Mouse (Mus musculus): ENCODE results near the gene Fbrs. TPM values are rescaled to one million over a fixed set of nuclear protein-coding genes. Genes with fewer than 3 reads are reported as not detected.
"Not testable (repeated sequence)": the region's sequence is repeated elsewhere in the genome, so short reads cannot be mapped to it uniquely, and the experiment has no call there.

Gene Fbrs
- polyA plus RNA-seq, 1 experiment from 2014 or later: 10.7 TPM

DNA sequence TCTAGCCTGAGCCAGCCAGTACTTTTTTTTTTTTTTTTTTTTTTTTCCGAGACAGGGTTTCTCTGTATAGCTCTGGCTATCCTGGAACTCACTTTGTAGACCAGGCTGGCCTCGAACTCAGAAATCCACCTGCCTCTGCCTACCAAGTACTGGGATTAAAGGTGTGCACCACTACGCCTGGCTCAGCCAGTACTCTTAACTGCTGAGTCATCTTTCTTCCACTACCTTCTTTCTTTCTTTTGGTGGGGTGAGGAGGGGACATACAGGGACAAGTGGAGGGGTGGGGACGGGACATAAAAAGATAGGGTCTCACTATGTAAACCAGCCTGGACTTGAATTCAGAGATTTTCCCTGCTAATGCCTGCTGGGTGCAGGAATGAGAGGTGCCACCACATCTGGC, 30.8 kb downstream of the Fbrs start:
- 95% methylated on average over 3 of the region's 4 CpGs for WGBS
- H3K4me1 ChIP-seq: peaks cover 22% of the 10 kb centered on the region
- not testable (repeated sequence) for H3K9me3 ChIP-seq (replicated peaks); H3K4me3 ChIP-seq (replicated peaks); H3K4me2 ChIP-seq; H3K27me3 ChIP-seq (replicated peaks); ATAC-seq (ENCODE audit: low FRiP score); H3K9ac ChIP-seq (replicated peaks); H3K27ac ChIP-seq (replicated peaks); H3K36me3 ChIP-seq

DNA sequence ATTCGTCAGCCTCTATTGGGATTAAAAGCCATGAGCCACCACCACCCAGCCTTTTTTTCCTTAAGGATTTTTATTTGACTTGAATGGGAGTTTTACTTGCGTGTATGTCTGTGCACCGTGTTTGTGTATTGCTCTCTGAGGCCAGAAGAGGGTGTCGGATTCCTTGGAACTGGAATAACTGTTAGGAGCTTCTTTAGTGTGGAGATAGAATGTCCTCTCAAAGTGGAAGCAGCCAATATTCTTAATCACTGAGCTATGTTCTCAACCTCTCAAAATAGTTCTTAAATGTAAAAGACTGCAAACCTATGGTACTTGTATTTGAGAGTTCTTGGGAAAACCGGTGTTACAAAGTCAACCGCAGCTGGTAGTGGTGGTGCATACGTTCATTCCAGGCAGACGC, 32.2 kb downstream of the Fbrs start:
- H3K4me2 ChIP-seq: peak overlapping the region; percentile 65
- H3K4me3 ChIP-seq (replicated peaks): peak overlapping the region; percentile 70
- 0 out of 2 replicates have a peak overlapping the region, but pooled peaks have one; percentile 79 for H3K9ac ChIP-seq (replicated peaks)
- ATAC-seq (ENCODE audit: low FRiP score): no peak
- H3K27me3 ChIP-seq (replicated peaks): no peaks in the 10 kb centered on the region
- peaks cover 23% of the 10 kb centered on the region for H3K4me1 ChIP-seq
- WGBS: 34% methylated on average over 8 of the region's 8 CpGs
- H3K27ac ChIP-seq (replicated peaks): peak overlapping the region; percentile 99
- H3K9me3 ChIP-seq (replicated peaks): no peaks in the 10 kb centered on the region
- H3K36me3 ChIP-seq: peaks cover 8% of the 10 kb centered on the region

DNA sequence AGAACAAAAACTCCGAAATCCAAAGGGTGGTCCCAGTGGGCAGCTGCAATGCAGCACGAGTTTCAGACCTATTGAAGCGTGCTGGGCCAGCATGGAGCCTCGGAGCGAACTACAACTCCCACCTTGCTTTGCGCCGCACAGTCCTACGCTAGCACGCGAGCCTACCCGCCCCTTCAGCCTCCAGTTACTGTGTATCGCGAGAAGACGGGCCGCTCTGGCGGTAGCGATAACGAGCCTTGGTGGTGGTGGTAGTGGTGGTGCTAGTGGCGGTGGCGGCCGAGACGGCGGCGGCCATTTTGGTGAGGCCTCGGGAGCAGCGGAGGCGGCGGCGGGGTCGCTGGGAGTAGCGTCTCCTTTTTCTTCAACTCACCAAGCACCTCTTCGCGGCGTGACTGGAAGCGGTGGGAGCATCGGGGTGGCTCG, 32.8 kb downstream of the Fbrs start, which contains the start of gene Srcap:
Srcap (plus strand) TSS at position 176 of the 423 bp plus-strand sequence.
- H3K4me1 ChIP-seq: peaks cover 23% of the 10 kb centered on the region
- no peaks in the 10 kb centered on the region for H3K27me3 ChIP-seq (replicated peaks)
- peak within 1 kb of the TSS; percentile 79 for H3K9ac ChIP-seq (replicated peaks)
- peak within 1 kb of the TSS; percentile 65 for H3K4me2 ChIP-seq
- peak; percentile 99 for ATAC-seq (ENCODE audit: low FRiP score)
- WGBS: 0% methylated on average over 37 of the region's 37 CpGs
- no peaks in the 10 kb centered on the region for H3K9me3 ChIP-seq (replicated peaks)
- peak within 1 kb of the TSS; percentile 99 for H3K27ac ChIP-seq (replicated peaks)
- peaks cover 13% of the 10 kb centered on the region for H3K36me3 ChIP-seq
- peak within 1 kb of the TSS; percentile 70 for H3K4me3 ChIP-seq (replicated peaks)

DNA sequence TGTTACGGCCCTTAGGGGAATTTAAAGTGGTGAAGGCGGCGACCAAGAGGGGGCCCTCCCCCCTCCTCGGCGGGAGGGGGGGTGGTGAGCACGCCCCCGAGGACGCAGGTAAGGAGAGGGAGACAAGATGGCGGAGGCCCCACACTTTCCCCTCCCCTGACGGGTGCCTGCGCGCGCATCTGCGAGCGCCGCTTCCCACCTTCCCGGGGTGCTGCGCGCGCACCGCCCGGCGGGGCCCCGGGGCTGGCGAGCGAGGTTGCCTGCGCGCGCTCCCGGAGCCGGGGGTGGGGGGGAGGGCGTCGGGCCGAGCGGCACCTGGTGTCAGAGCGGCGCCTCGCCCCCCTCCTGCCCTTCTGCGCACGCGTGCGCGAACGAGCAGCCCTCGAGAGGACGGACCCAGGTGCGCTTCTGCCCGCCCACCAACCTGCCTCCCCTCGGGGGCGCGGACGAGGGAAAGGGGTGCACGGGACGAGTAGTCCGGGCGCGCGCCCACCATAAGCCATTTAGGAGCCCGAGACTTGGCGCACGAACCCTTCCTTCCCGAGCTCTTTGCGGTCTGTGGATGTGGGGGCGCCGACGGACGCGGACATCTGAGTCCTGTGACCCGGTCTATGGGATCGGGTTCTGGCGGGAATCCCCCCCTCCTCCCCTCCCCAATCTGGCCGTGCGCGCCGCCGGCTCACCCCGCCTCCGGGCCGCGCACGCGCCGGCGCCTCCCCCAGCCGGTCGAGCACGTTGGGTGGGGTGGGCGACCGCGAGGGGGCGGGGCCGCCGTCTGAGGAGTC, 33.4 kb downstream of the Fbrs start:
- peak overlapping the region; percentile 99 for H3K27ac ChIP-seq (replicated peaks)
- H3K4me3 ChIP-seq (replicated peaks): peak overlapping the region; percentile 70
- H3K9me3 ChIP-seq (replicated peaks): no peaks in the 10 kb centered on the region
- H3K4me1 ChIP-seq: peaks cover 23% of the 10 kb centered on the region
- peak overlapping the region; percentile 79 for H3K9ac ChIP-seq (replicated peaks)
- peaks cover 19% of the 10 kb centered on the region for H3K36me3 ChIP-seq
- H3K4me2 ChIP-seq: peak overlapping the region; percentile 65
- under 1% methylated on average over 77 of the region's 93 CpGs for WGBS
- peak; percentile 91 for ATAC-seq (ENCODE audit: low FRiP score)
- no peaks in the 10 kb centered on the region for H3K27me3 ChIP-seq (replicated peaks)

DNA sequence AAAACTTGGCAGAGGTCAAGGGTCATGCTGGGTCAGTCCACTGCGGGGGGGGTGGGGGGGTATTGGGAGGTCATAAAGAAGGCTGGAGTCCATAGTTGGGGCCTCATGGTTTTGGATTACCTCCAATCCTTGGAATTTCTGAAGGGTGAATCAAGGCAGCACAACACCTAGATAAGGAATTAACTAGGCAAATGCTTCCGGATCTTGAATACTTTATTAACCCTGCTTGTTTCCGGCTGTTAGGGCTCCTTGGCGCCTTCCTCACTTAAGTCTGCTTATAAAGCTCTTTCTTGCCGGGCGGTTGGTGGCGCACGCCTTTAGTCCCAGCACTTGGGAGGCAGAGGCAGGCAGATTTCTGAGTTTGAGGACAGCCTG, 34.0 kb downstream of the Fbrs start:
- peak overlapping the region; percentile 79 for H3K9ac ChIP-seq (replicated peaks)
- peak overlapping the region; percentile 70 for H3K4me3 ChIP-seq (replicated peaks)
- H3K4me2 ChIP-seq: peak overlapping the region; percentile 65
- no peaks in the 10 kb centered on the region for H3K9me3 ChIP-seq (replicated peaks)
- 33% methylated on average over 8 of the region's 8 CpGs for WGBS
- H3K36me3 ChIP-seq: peaks cover 25% of the 10 kb centered on the region
- H3K27ac ChIP-seq (replicated peaks): peak overlapping the region; percentile 99
- H3K4me1 ChIP-seq: peaks cover 23% of the 10 kb centered on the region
- ATAC-seq (ENCODE audit: low FRiP score): no peak
- no peaks in the 10 kb centered on the region for H3K27me3 ChIP-seq (replicated peaks)

DNA sequence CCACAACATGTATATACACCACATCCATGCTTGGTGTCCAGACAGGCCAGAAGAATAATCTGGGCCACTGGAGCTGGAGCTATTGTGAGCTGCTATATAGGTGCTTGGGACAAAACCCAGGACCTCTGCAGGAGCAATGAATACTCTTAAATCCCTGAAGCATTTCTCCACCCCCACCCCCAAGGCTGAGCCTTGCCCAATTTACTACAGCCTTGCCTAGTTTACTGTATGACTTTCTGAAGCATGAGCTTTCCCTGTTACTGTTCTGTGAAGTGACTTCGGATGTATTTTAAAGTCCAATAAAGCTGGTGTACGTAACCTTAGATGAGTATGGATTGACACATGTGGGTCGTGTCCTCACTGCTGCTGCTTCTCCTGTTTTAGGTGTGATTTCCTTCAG, 34.8 kb downstream of the Fbrs start:
- Histone ChIP-seq H3K4me3 (replicated peaks) (peak overlapping the region; percentile 70; the same call in 1 of the 2 replicates), H3K9ac (replicated peaks) (no peak overlapping the region; the same call in 1 of the 2 replicates), H3K27me3 (replicated peaks) (no peaks in the 10 kb centered on the region), H3K4me1 (peaks cover 23% of the 10 kb centered on the region), H3K4me2 (peak overlapping the region; percentile 65), H3K36me3 (peaks cover 31% of the 10 kb centered on the region), H3K9me3 (replicated peaks) (no peaks in the 10 kb centered on the region), H3K27ac (replicated peaks) (peak overlapping the region; percentile 28; the same call in 1 of the 2 replicates)
- ATAC-seq (ENCODE audit: low FRiP score): no peak
- WGBS: 87% methylated on average over 3 of the region's 3 CpGs

DNA sequence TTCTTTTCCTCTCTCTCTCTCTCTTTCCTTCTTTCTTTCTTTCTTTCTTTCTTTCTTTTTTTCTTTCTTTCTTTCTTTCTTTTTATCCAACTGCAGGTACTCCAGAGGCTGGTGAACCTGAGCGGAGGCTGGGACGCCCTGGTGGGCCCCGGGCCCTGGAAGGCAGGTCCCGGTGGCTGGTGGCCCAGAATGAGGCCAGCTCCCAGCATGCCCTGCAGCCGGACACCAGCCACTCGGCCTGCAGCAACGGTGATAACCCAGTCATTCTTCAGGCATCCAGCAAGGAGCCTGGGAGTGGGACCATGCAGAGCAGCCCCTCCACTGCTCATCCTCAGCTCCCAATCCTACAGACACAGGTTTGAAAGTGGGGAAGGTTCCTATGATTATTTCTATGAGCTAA, 36.8 kb downstream of the Fbrs start:
- H3K27ac ChIP-seq (replicated peaks): no peak overlapping the region
- no peaks in the 10 kb centered on the region for H3K27me3 ChIP-seq (replicated peaks)
- H3K4me3 ChIP-seq (replicated peaks): no peak overlapping the region
- peaks cover 46% of the 10 kb centered on the region for H3K36me3 ChIP-seq
- no peak for ATAC-seq (ENCODE audit: low FRiP score)
- no peak overlapping the region for H3K4me2 ChIP-seq
- no peaks in the 10 kb centered on the region for H3K9me3 ChIP-seq (replicated peaks)
- no peak overlapping the region for H3K9ac ChIP-seq (replicated peaks)
- H3K4me1 ChIP-seq: peaks cover 23% of the 10 kb centered on the region
- 93% methylated on average over 7 of the region's 7 CpGs for WGBS

DNA sequence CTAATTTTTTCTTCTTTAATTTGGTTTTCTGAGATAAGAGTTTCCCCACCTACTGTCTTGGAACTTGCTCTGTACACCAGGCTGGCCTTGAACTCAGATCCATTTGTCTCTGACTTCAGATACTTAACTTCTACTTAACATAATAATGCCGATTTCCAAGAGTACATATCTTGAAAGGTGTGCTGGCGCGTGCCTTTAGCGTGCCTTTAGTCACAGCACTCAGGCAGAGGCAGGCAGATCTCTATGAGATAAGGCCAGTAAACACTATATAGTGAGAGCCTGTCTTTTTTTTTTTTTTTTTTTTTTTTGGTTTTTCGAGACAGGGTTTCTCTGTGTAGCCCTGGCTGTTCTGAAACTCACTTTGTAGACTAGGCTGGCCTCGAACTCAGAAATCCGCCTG, 37.3 kb downstream of the Fbrs start:
- H3K4me3 ChIP-seq (replicated peaks): no peak overlapping the region
- H3K27me3 ChIP-seq (replicated peaks): no peaks in the 10 kb centered on the region
- no peak overlapping the region for H3K27ac ChIP-seq (replicated peaks)
- no peak for ATAC-seq (ENCODE audit: low FRiP score)
- peaks cover 19% of the 10 kb centered on the region for H3K4me1 ChIP-seq
- H3K9ac ChIP-seq (replicated peaks): no peak overlapping the region
- 99% methylated on average over 6 of the region's 7 CpGs for WGBS
- H3K9me3 ChIP-seq (replicated peaks): no peaks in the 10 kb centered on the region
- peaks cover 51% of the 10 kb centered on the region for H3K36me3 ChIP-seq
- H3K4me2 ChIP-seq: no peak overlapping the region

DNA sequence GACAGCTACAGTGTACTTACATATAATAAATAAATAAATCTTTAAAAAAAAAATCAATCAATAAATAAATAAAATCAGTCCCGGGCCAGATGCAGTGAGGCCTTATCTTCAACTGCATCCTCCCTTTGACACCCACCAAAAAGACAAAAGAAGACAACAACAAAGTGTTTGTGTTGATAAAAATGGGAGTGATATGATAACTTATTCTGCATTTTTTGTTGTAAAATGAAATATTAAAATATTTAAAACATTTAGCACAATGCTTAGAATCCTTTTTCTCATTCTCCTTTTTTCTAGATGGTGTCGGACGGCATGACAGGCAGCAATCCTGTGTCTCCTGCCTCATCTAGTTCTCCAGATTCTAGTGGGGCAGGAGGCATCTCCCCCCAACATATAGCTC, 40.3 kb downstream of the Fbrs start, which contains the start of gene Gm42715:
Gm42715 (plus strand) TSS at position 301 of the 400 bp plus-strand sequence.
- WGBS: 98% methylated on average over 3 of the region's 3 CpGs
- H3K4me2 ChIP-seq: no peak within 1 kb of the TSS
- peaks cover 2% of the 10 kb centered on the region; the same call in 1 of the 2 replicates for H3K4me1 ChIP-seq
- H3K9ac ChIP-seq (replicated peaks): no peak within 1 kb of the TSS
- ATAC-seq (ENCODE audit: low FRiP score): no peak
- no peak within 1 kb of the TSS for H3K4me3 ChIP-seq (replicated peaks)
- H3K36me3 ChIP-seq: peaks cover 80% of the 10 kb centered on the region
- no peaks in the 10 kb centered on the region for H3K9me3 ChIP-seq (replicated peaks)
- H3K27ac ChIP-seq (replicated peaks): no peak within 1 kb of the TSS
- no peaks in the 10 kb centered on the region for H3K27me3 ChIP-seq (replicated peaks)

Small RNAs within 50 kb of the gene (microRNA-seq; reads per million reads assigned to microRNA genes)
- gene Gm47278: not detected
- not detected for gene Mir7060

Other genes with a start within 250 kb of the Fbrs start
- gene Zfp553, start 246.1 kb upstream of the Fbrs start, polyA plus RNA-seq (2015; fragmentation: Nextera tagmentation; extraction: Ambion mirVana): 47.5 and 48.8 TPM in 2 replicates
- 15.8 and 40.6 TPM in 2 replicates for gene Sept1, start 246.1 kb upstream of the Fbrs start, polyA plus RNA-seq (2015; fragmentation: Nextera tagmentation; extraction: Ambion mirVana)
- gene Zfp771, start 234.9 kb upstream of the Fbrs start, polyA plus RNA-seq (2015; fragmentation: Nextera tagmentation; extraction: Ambion mirVana): 72.3 and 83.5 TPM in 2 replicates
- 128 and 136 TPM in 2 replicates for gene Dctpp1, start 218.5 kb upstream of the Fbrs start, polyA plus RNA-seq (2015; fragmentation: Nextera tagmentation; extraction: Ambion mirVana)
- 67.5 and 73.1 TPM in 2 replicates for gene Sephs2, start 205.1 kb upstream of the Fbrs start, polyA plus RNA-seq (2015; fragmentation: Nextera tagmentation; extraction: Ambion mirVana)
- gene Itgal, start 182.9 kb upstream of the Fbrs start, polyA plus RNA-seq (2015; fragmentation: Nextera tagmentation; extraction: Ambion mirVana): 0.18 and 5.4 TPM in 2 replicates
- 17.4 and 17.8 TPM in 2 replicates for gene Zfp768, start 133.6 kb upstream of the Fbrs start, polyA plus RNA-seq (2015; fragmentation: Nextera tagmentation; extraction: Ambion mirVana)
- gene Zfp747, start 103.1 kb upstream of the Fbrs start, polyA plus RNA-seq (2015; fragmentation: Nextera tagmentation; extraction: Ambion mirVana): 8.1 and 8.5 TPM in 2 replicates
- 4.4 and 4.8 TPM in 2 replicates for gene 9130019O22Rik, start 92.0 kb upstream of the Fbrs start, polyA plus RNA-seq (2015; fragmentation: Nextera tagmentation; extraction: Ambion mirVana)
- gene E430018J23Rik, start 85.6 kb upstream of the Fbrs start, polyA plus RNA-seq (2015; fragmentation: Nextera tagmentation; extraction: Ambion mirVana): 5.0 and 5.2 TPM in 2 replicates
- gene Zfp764, start 72.4 kb upstream of the Fbrs start, polyA plus RNA-seq (2015; fragmentation: Nextera tagmentation; extraction: Ambion mirVana): 4.2 and 6.3 TPM in 2 replicates
- gene Zfp688, start 57.1 kb upstream of the Fbrs start, polyA plus RNA-seq (2015; fragmentation: Nextera tagmentation; extraction: Ambion mirVana): 29.2 and 30.6 TPM in 2 replicates
- gene Zfp689, start 30.0 kb upstream of the Fbrs start, polyA plus RNA-seq (2015; fragmentation: Nextera tagmentation; extraction: Ambion mirVana): 13.4 TPM in 2 replicates
- 35.9 and 37.5 TPM in 2 replicates for gene Prr14, start 19.6 kb upstream of the Fbrs start, polyA plus RNA-seq (2015; fragmentation: Nextera tagmentation; extraction: Ambion mirVana)
- 46.7 and 48.3 TPM in 2 replicates for gene Srcap, start 32.8 kb downstream of the Fbrs start, polyA plus RNA-seq (2015; fragmentation: Nextera tagmentation; extraction: Ambion mirVana)
- 13.3 and 14.7 TPM in 2 replicates for gene Gm42715, start 40.4 kb downstream of the Fbrs start, polyA plus RNA-seq (2015; fragmentation: Nextera tagmentation; extraction: Ambion mirVana)
- 6.9 and 7.3 TPM in 2 replicates for gene Tmem265, start 82.2 kb downstream of the Fbrs start, polyA plus RNA-seq (2015; fragmentation: Nextera tagmentation; extraction: Ambion mirVana)
- 57.4 and 60.6 TPM in 2 replicates for gene Phkg2, start 94.1 kb downstream of the Fbrs start, polyA plus RNA-seq (2015; fragmentation: Nextera tagmentation; extraction: Ambion mirVana)
- gene Ccdc189, start 109.4 kb downstream of the Fbrs start, polyA plus RNA-seq (2015; fragmentation: Nextera tagmentation; extraction: Ambion mirVana): 7.1 and 7.4 TPM in 2 replicates
- 37.9 and 38.5 TPM in 2 replicates for gene Rnf40, start 109.6 kb downstream of the Fbrs start, polyA plus RNA-seq (2015; fragmentation: Nextera tagmentation; extraction: Ambion mirVana)
- 14.5 and 15.8 TPM in 2 replicates for gene Zfp629, start 136.6 kb downstream of the Fbrs start, polyA plus RNA-seq (2015; fragmentation: Nextera tagmentation; extraction: Ambion mirVana)
- 49.5 and 62.9 TPM in 2 replicates for gene Bcl7c, start 229.7 kb downstream of the Fbrs start, polyA plus RNA-seq (2015; fragmentation: Nextera tagmentation; extraction: Ambion mirVana)
- gene Ctf1, start 233.5 kb downstream of the Fbrs start, polyA plus RNA-seq (2015; fragmentation: Nextera tagmentation; extraction: Ambion mirVana): 3.6 and 6.2 TPM in 2 replicates